Mouse (Mus musculus): ENCODE data around the gene Ganc.

The Ganc gene

GRCm38 (mm10) chr2:120450724-120451123 is 47.0 kb downstream of the Ganc start:
- DNase-seq (ENCODE audit: low spot score), result no peak

- no peak for DNase-seq (ENCODE audit: low spot score)
Observed at GRCm38 (mm10) chr2:120452600-120452999, 48.9 kb downstream of the Ganc start.

- no peak for DNase-seq (ENCODE audit: low spot score)
Observed at GRCm38 (mm10) chr2:120454987-120455386, 51.3 kb downstream of the Ganc start.

GRCm38 (mm10) chr2:120455719-120456118 is 52.0 kb downstream of the Ganc start, which contains the start of gene Capn3:
Gene Capn3, plus strand, starts transcription at chr2:120456019.
- no peak for DNase-seq (ENCODE audit: low spot score)

- DNase-seq (ENCODE audit: low spot score), result no peak
Observed at GRCm38 (mm10) chr2:120460216-120460615, 56.5 kb downstream of the Ganc start.

- DNase-seq (ENCODE audit: low spot score), result peak; percentile 36
Observed at GRCm38 (mm10) chr2:120463328-120463727, 59.6 kb downstream of the Ganc start.

- DNase-seq (ENCODE audit: low spot score), result no peak
Observed at GRCm38 (mm10) chr2:120464091-120464490, 60.4 kb downstream of the Ganc start.

GRCm38 (mm10) chr2:120464732-120465396 is 61.2 kb downstream of the Ganc start:
- no peak for DNase-seq (ENCODE audit: low spot score)

GRCm38 (mm10) chr2:120465397-120465785 is 61.7 kb downstream of the Ganc start:
- DNase-seq (ENCODE audit: low spot score), result no peak

GRCm38 (mm10) chr2:120468011-120468410 is 64.3 kb downstream of the Ganc start:
- no peak for DNase-seq (ENCODE audit: low spot score)

GRCm38 (mm10) chr2:120469220-120469619 is 65.5 kb downstream of the Ganc start:
- DNase-seq (ENCODE audit: low spot score), result no peak

- DNase-seq (ENCODE audit: low spot score), result no peak
Observed at GRCm38 (mm10) chr2:120469715-120470114, 66.0 kb downstream of the Ganc start.

- no peak for DNase-seq (ENCODE audit: low spot score)
Observed at GRCm38 (mm10) chr2:120470856-120471255, 67.2 kb downstream of the Ganc start.

- DNase-seq (ENCODE audit: low spot score), result no peak
Observed at GRCm38 (mm10) chr2:120476277-120477087, 72.8 kb downstream of the Ganc start.

GRCm38 (mm10) chr2:120478600-120478999 is 74.9 kb downstream of the Ganc start:
- peak; percentile 43 for DNase-seq (ENCODE audit: low spot score)

GRCm38 (mm10) chr2:120481921-120482320 is 78.2 kb downstream of the Ganc start:
- DNase-seq (ENCODE audit: low spot score), result no peak

- no peak for DNase-seq (ENCODE audit: low spot score)
Observed at GRCm38 (mm10) chr2:120482506-120483389, 79.1 kb downstream of the Ganc start.

- no peak for DNase-seq (ENCODE audit: low spot score)
Observed at GRCm38 (mm10) chr2:120484241-120484640, 80.5 kb downstream of the Ganc start.

GRCm38 (mm10) chr2:120493254-120493653 is 89.6 kb downstream of the Ganc start:
- DNase-seq (ENCODE audit: low spot score), result no peak

GRCm38 (mm10) chr2:120496511-120496910 is 92.8 kb downstream of the Ganc start:
- no peak for DNase-seq (ENCODE audit: low spot score)

- no peak for DNase-seq (ENCODE audit: low spot score)
Observed at GRCm38 (mm10) chr2:120499971-120500471, 96.3 kb downstream of the Ganc start.

All from yolk sac, embryonic 10.5 days (tissue).